Mouse (Mus musculus) adipocyte (in vitro differentiated cells): ENCODE results near the gene Cnot8.

Experiments used
- DNase-seq: peaks from one replicate; pipeline ENCODE4 v3.0.0-alpha.2; 2016; ENCODE audit warnings: low spot score

The Cnot8 gene

GRCm38 (mm10) chr11:58167822-58168166, 63.8 kb downstream of the Cnot8 start:
- no peak for DNase-seq
